Mouse (Mus musculus): Measurements from ENCODE around the gene Calr4.

The Calr4 gene

DNA sequence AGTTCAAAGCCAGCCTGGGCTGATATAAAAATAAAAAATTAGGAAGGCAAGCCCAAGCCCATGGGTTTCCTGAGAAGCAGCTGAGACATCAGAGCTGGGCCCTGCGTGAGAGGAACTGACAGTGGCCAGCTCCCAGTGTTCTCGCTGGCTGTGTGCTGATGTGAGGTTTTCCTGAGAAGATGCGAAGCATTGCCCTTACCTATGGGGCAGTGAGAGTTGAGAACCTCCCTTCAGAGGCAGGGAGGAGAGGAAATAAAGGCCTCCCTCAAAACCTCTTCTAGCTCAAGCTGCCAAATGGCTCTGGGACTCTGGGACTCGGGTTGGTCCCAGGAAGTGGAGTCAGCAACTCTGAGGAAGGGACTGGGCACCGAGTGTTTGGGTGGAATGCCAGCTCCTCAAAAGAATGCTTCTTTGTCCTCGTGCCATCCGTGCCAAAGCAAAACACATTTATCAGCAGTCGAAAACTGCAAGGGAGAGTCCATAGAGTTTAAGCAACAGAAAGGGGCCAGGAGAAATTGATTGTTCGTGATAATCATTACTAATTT is 593 bp downstream of the Calr4 start:
- in situ Hi-C loops (cut with MboI, MseI), result no loop called here

DNA sequence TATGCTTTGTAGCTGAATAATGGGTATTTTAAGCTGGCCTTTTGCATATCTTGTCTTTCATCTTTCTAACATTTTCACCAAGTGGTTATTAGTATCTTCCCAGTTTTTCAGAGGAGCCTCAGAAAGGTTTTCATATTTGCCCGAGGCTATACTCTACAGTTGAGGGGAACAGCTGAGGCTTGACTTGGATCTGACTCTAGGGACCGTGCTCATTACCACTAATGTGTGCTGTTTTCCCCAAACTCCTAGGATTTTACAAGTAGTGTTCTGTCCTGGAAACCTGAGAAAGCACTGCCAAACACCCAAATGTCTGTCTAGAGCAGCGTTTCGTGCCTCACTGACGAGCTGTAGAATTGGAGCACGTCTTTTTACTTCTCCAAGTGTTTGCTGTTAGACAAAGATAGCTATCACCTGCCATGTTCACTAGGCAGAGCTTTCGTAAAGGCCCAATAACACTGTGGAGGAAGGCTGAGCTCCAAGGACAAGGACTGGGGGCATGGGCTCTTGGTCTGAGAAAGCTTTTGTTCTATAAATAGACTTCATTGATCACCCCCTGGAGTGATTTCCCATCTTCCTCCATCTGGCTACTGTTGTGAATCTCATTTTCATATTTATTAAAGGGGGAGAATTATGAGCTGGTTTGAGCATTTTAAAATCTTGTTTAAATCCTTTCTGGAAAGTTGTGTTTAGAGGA is 2.0 kb downstream of the Calr4 start:
- in situ Hi-C loops (cut with MboI, MseI), result no loop called here

DNA sequence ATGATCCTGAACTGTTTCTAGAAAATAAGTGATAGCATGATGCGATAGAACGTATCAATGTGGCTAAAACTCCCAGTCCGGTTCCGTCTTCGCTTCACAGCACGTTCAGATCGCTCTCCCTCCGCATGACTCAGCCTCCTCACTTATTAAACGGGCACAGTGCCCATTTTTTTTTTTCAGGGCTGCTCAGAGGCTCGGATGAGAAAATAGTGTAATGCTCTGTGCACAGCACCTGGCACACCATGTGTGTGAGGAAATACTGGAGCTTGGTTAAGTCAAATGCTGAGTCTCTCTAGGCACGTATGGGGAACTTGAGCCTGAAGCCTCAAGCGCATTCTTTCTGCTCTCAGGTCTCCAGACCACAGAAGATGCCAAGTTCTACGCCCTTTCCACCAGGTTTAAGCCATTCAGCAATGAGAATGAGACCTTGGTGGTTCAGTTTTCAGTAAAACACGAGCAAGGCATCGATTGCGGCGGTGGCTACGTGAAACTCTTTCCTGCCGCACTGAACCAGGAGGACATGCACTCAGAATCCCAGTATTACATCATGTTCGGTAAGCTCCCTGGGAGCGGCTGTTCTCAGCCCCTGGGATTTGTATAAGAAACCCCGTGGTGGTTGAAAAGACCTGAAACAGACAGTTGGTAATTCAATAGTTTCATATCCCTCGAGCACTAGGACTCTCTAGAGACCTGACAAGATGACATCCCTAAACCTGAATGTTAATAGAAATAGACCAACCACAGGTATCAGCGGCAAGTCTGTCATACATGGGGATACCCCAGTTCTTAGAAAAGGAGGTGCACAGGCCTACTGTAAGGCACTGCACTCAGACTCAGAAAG is 4.4 kb downstream of the Calr4 start:
- in situ Hi-C loops (cut with MboI, MseI), result no loop called here

DNA sequence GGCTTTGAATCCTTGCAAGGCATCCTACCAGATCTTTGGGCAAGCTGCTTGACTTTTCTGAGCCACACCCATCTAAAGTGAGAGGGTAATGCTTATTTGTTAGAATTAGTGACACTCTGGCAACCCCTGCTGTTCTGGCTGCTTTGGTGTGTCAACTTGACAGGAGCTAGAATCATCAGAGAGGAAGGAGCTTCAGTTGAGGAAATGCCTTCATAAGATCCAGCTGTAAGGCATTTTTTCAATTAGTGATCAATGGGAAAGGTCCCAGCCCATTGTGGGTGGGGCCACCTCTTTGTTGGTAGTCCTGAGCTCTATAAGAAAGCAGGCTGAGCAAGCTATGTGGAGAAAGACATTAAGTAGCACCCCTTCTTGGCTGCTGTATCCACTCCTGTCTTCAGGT is 6.9 kb downstream of the Calr4 start:
- in situ Hi-C loops (cut with MboI, MseI), result no loop called here

DNA sequence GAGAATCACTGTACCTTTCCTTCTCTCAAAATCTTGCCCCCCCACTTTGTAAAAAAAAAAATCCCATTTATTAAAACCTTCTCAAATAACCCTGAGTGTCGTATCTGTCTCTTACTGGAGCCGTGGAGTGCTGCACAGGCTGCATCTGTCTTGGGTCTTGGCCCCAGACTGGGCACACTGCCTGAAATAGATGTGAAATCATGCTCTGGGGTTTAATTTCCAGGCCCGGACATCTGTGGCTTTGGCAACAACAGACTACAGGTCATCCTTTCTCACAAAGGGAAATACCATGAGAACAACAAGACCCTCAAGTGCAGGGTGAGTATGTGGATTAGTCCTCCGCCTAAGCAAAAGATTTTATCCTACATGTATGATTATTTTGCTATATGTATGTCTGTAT is 7.6 kb downstream of the Calr4 start:
- in situ Hi-C loops (cut with MboI, MseI), result no loop called here

DNA sequence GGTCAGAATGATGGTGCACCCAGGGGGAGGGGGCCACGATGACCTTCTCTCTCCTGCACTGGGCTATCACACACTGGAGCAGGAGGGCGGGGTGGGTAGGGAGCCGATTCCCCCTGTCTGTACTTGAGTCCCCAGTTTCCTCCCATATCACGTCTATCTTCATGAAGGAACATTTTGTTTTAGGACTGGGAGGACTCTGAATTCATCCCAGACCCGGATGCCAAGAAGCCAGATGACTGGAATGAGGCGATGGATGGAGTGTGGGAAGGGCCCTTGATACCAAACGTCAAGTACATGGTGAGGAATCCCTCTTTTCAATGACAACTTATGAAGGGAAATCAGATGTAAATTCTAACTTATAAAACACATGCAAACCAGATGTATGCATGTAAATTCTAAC is 10.2 kb downstream of the Calr4 start:
- in situ Hi-C loops (cut with MboI, MseI), result no loop called here

DNA sequence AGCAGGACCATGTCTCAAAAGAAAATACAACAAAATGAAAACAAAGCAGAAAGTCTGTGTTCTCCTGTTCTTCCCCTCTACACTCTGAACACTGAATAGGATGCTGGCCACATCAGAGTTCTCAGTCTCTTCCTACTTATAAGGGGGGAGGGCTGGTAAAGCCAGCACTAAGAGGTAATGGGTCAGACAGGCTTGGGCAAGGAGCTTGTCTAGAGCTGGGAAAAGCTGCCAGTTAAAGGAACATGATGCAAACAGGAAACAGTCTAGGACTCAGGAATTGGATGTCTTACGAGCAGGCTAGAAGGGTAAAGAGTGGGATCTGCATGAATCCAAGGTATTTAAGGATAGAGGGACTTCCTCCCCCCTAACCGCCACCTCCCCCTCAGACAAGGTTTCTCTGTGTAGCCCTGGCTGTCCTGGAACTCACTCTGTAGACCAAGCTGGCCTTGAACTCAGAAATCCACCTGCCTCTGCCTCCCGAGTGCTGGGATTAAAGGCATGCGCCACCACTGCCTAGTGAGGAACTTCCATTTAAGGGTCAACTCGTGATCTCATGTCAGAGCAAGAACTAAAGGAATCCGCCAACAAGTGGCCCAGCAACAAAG is 10.8 kb downstream of the Calr4 start:
- in situ Hi-C loops (cut with MboI, MseI), result no loop called here

DNA sequence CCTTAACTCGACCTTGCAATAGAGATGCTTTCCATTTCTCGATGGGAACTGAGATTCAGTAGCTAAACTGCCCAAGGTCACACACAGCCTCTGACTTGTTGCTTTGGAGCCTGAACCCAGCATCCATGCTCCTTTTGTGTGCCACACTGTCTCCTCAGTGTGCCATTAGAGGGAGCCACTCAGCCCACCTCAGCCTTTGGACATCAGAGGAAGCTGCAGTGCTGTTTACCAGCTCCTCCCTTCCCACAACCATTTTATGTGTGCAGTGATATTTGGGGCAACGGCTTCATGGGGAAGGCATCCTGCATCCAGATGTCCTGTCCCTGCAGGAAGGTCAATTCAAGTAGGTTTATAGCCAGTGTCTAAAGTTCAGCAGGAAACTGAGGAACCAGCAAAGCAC is 17.3 kb downstream of the Calr4 start:
- in situ Hi-C loops (cut with MboI, MseI), result no loop called here

DNA sequence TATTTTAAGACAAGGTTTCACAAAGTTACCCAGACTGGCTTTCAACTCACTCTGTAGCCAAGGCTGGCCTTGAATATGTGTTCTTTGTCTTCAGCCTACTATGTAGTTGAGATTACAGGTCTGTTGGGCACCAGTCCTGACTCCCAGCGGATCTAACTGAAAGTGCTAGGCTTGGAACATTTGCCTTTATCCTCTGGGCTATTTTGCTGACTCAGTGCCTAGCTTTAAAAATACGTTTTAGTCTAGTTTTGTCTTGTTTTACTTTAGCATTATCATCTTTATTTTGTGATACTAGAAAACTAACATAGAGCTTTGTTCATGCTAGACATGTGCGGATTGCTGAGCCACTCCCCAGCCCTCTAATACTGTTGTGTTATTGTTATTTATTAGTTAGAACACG is 17.9 kb downstream of the Calr4 start:
- in situ Hi-C loops (cut with MboI, MseI), result no loop called here

DNA sequence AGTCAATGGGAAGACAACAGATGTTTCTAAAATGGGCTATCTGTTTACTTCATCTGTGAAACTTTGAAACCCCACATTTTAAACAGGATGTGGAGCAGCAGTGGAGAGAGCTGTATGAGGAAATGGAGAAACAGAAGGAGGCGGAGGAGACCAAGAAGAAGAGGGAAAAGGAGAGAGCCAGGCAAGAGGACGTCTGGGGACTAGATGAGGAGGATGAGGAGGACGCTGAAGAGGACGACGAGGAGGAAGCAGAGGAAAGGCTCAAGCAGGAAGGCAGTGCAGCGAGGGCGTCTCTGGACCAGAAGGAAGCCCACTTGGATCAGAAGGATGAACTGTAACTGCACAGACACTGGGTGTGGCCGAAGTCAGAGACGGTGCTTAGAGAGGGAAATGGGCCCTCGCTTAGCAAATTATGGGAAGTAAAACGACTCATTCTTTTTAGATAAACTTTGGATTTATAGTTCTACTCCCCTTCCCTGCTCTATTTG is 19.4 kb downstream of the Calr4 start:
- in situ Hi-C loops (cut with MboI, MseI), result no loop called here

DNA sequence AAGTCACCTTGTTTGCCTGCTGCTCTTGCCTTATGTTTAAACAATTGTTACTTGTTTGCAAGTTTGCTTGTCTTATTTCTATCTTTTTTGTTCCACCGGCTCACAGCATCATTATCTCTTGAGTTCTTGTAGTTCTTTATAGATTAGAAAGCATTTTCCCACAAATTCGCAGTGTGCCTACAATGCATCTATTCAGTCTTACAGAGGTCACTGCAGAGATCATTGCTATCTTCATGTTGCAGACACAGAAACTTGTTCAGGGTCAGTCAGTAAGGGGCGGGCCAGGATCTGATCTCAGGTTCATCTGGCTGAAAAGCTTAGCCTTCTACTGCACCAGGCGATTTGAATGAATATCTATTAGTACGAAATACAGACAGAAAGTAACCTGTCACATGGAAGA is 20.2 kb downstream of the Calr4 start:
- in situ Hi-C loops (cut with MboI, MseI), result no loop called here

DNA sequence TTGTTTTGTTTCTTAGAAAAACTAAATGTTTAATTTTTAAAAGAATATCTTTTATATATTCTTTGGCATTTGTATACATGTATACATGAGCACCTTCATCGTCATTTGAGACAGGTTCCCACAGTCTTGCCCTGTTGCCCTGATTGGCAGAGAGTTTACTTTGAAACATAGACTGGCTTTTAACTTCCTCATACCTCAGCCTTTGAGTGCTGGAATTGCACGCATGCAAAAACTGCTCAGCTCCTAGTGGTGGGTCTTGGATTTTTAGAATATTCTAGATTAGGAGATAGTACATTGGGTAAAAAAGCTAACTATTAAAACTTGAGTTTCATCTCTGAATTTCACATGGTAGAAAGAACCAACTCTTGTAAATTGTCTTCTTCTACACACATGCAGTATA is 21.0 kb downstream of the Calr4 start:
- in situ Hi-C loops (cut with MboI, MseI), result no loop called here

DNA sequence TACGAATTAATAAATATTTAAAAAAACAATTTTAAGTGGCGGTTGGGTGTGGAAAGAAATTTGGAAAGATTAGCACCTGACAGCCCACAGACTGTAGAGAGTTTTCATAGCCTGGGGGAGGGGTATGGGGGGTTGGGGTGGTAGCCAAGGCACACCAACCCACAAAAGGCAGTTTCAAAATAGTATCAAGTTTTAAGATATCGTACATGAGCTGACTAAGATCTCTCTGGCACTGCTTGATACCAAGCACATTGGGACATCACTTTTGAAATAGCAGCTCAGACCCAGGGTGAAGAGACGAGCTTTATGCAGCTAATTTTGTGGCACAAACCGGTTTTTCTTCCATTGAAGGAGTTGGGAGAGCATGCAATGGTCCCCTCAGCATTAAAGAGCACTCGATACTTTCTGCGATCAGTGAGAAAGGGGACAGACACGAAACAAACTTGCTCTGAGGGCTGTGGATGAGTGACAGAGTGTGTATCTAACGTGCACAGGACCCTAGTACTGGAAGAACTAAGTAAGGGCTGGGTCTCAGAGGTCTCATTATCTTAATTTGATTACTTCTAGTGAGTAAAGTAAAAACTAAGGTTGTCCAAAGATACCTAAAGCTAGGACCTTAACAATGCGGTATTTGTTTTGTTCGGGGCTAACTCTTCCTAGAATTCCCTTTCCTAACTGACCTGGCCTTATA is 21.6 kb downstream of the Calr4 start:
- in situ Hi-C loops (cut with MboI, MseI), result no loop called here

DNA sequence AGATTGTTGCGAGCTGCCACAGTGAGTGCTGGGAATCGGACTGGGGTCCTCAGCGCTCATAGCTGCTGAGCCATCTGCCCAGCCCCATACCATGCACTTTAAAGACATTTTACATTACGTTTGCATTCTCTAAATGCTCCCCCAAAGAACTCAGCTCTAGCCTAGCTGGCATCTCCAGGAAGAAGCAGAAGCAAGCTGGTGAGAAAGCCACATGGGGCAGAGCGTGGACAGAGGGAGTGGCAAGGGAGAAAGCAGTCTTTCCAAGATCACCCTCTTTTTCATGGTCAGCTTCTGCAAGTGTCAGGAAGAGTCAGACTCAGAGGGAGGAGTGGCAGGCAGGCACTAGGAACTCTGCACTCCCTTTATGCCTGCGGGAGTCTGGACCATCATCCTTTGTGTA is 22.5 kb downstream of the Calr4 start:
- in situ Hi-C loops (cut with MboI, MseI), result no loop called here

DNA sequence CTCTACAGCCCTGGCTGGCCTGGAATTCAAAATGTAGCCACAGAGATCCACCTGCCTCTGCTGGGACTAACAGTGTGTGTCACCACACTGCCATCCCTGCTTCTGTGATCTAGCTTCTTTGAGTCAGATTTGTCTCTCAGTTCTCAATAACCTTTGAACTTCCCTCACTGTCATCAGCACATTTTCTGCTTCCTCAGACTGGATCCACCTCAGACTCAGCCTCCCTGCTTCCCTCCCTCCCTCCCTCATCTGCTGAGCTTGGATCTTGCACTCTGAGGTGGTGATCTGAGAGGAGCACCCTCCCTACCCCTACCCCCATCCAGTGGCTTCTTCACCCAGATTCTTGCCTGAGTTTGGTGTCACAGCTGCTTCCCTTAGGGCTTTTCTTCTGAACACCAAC is 23.4 kb downstream of the Calr4 start:
- in situ Hi-C loops (cut with MboI, MseI), result no loop called here

DNA sequence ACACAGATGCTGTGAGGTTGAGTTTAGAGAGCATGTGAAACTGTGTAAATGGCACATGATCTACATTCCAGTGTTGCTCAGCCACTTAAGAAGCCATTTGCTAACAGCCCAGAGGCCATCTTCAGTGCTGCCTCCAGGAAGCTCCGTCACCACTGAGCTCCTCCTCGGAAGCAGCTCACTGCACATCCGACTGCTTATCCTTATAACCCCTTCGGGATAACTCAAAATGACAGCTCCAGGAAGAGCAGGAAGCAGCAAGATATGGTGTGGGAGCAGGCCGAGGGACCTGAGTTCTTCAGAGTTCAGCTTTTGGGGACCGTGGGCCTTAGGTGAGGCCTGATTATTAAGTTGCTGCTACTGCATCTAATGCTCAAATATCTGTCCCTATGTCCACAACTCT is 27.8 kb downstream of the Calr4 start:
- in situ Hi-C loops (cut with MboI, MseI), result no loop called here

DNA sequence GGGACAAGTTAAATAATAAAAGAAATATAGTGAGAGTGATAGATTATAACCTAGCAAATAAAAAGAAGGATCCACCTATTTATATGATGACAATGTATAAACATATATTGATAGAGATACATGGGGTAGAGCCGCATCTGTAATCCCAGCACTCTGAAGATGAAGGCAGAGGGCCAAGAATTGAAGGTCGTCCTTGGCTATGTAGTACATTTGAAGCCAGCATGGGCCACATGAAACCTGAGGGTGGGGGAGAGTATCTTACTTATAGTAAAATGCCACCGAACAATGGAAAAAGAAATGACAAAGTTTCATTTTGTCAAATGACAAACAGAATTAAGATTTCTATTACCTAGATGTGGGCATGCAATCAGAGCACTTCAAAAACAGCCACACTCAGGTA is 31.8 kb downstream of the Calr4 start:
- in situ Hi-C loops (cut with MboI, MseI), result no loop called here

DNA sequence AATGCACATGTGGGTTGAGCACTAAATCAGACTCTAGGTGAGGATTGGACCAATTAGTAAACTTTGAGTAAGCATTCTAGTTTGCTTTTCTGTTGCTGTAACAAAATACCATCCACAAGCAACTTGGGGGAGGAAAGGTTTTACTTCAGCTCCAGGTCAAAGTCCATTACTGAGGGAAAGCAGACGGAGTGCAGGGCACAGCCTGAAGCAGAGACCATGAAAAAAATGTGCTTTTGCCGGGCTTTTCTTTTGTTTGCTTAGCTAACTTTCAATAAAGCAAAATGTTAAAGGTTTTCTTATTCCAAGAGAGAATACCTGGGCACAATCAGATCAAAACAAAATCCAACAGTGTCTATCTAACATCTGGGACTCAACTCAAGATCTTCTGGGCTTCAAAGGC is 32.5 kb downstream of the Calr4 start:
- in situ Hi-C loops (cut with MboI, MseI), result no loop called here

DNA sequence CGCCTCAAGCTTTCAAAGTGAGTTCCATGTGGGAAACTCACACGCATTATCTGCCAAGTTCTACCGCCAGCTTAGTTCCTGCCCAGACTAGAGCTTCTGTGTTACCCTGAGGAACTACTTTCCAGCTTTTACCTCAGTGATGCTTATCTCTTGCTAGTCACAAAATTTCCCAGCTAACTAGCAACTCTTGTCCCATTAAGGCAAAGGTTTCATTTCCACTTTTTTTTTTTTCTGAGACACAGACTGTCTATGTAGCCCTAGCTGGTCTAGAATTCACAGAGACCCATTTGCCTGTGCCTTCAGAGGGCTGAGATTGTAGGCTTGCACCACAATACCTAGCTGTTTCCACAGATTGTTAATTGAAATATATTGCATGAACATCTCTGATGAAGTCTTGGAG is 33.2 kb downstream of the Calr4 start:
- in situ Hi-C loops (cut with MboI, MseI), result no loop called here

DNA sequence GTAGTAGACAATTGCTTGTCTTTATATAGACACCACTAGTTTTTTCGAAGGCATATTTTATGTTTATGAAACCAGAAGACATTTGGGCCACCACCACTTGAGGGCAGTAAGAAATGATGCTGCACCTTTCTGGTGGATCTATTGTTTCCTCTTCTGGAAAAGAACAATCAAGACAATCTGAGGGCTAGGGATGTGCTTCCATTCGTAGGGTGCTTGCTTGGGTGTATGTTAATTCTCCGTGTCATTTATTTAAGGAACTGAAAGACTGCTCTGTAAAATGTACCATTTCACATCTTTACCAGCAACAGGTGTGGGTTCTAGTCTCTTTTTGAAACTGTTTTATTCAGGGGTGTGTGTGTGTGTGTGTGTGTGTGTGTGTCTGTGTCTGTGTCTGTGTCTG is 34.6 kb downstream of the Calr4 start:
- in situ Hi-C loops (cut with MboI, MseI), result no loop called here

DNA sequence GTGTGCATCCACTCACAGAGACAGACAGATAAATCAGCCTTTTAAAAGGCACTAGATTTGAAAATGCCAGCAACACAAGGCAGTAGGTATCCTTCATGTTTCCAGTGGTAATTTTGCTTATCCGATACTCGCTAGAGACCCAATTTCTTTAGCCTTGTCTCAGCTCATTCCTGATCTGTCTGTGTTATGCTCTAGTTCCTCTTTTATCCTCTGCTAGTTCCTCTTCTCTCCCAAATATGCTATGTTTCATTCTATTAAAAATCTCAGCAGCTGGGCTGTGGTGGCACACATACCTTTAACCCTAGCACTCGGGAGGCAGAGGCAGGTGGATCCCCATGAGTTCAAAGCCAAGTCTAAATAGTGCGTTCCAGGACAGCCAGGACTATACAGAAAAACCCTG is 37.5 kb downstream of the Calr4 start:
- in situ Hi-C loops (cut with MboI, MseI), result no loop called here

All from T-helper 1 cell (primary cell).